Mouse (Mus musculus): ENCODE measurements around the gene Rgs9bp. TPM values are rescaled to one million over a fixed set of nuclear protein-coding genes. Genes with fewer than 3 reads are reported as not detected.
A peak's percentile ranks its signal among the peaks of the same experiment; 100 is the strongest.

Gene Rgs9bp
- 0.05 and 0.11 TPM in 2 replicates for polyA plus RNA-seq (2015; fragmentation: Nextera tagmentation; extraction: Ambion mirVana)

GRCm38 (mm10) chr7:35585191-35586054 lies at the start of gene Rgs9bp:
Gene Rgs9bp, minus strand, starts transcription at chr7:35585582.
- peak within 1 kb of the TSS; percentile 52 for H3K9ac ChIP-seq (ENCODE audit: low read depth, low read length)
- TF ChIP-seq CTCF (IDR thresholded peaks at IDR 0.05; ENCODE audit: low read depth): no peak
- peak; percentile 78 for ATAC-seq (replicated peaks; ENCODE audit: low FRiP score, low read depth)
- H3K4me1 ChIP-seq (replicated peaks; ENCODE audit: insufficient read depth, low read length): 0 out of 2 replicates have a peak, but pooled peaks cover 4% of the 10 kb centered on the region
- H3K27me3 ChIP-seq (ENCODE audit: insufficient read depth, low read length): peaks cover 26% of the 10 kb centered on the region
- H3K36me3 ChIP-seq (ENCODE audit: insufficient read depth, low read length): no peaks in the 10 kb centered on the region
- no peaks in the 10 kb centered on the region for H3K9me3 ChIP-seq (replicated peaks; ENCODE audit: low read length)
- H3K27ac ChIP-seq: 0 out of 2 replicates have a peak within 1 kb of the TSS, but pooled peaks have one; percentile 32
- under 1% methylated on average over 45 of the region's 45 CpGs for WGBS
- peak; percentile 54 for DNase-seq (ENCODE audit: low spot score)
- peak within 1 kb of the TSS; percentile 72 for H3K4me3 ChIP-seq (replicated peaks; ENCODE audit: low read depth, low read length)
- peak within 1 kb of the TSS; percentile 88 for H3K4me2 ChIP-seq (ENCODE audit: low read length)

- no peak overlapping the region for H3K27ac ChIP-seq
- H3K4me3 ChIP-seq (replicated peaks; ENCODE audit: low read depth, low read length): no peak overlapping the region
- peak; percentile 77 for TF ChIP-seq CTCF (IDR thresholded peaks at IDR 0.05; ENCODE audit: low read depth)
- H3K4me1 ChIP-seq (replicated peaks; ENCODE audit: insufficient read depth, low read length): no peaks in the 10 kb centered on the region
- DNase-seq (ENCODE audit: low spot score) (peak; percentile 15), ATAC-seq (replicated peaks; ENCODE audit: low FRiP score, low read depth) (no peak)
- no peaks in the 10 kb centered on the region for H3K9me3 ChIP-seq (replicated peaks; ENCODE audit: low read length)
- WGBS: 80% methylated on average over 5 of the region's 5 CpGs
- peaks cover 43% of the 10 kb centered on the region for H3K36me3 ChIP-seq (ENCODE audit: insufficient read depth, low read length)
- no peak overlapping the region for H3K9ac ChIP-seq (ENCODE audit: low read depth, low read length)
- no peaks in the 10 kb centered on the region for H3K27me3 ChIP-seq (ENCODE audit: insufficient read depth, low read length)
- no peak overlapping the region for H3K4me2 ChIP-seq (ENCODE audit: low read length)
These were observed 43.1 kb upstream of the Rgs9bp start for GRCm38 (mm10) chr7:35628496-35628895.

GRCm38 (mm10) chr7:35627371-35627770 lies 42.0 kb upstream of the Rgs9bp start:
- no peak overlapping the region for H3K4me2 ChIP-seq (ENCODE audit: low read length)
- no peak for DNase-seq (ENCODE audit: low spot score)
- no peak overlapping the region for H3K4me3 ChIP-seq (replicated peaks; ENCODE audit: low read depth, low read length)
- H3K27ac ChIP-seq: no peak overlapping the region
- H3K9me3 ChIP-seq (replicated peaks; ENCODE audit: low read length): no peaks in the 10 kb centered on the region
- no peak for TF ChIP-seq CTCF (IDR thresholded peaks at IDR 0.05; ENCODE audit: low read depth)
- no peak for ATAC-seq (replicated peaks; ENCODE audit: low FRiP score, low read depth)
- H3K4me1 ChIP-seq (replicated peaks; ENCODE audit: insufficient read depth, low read length): no peaks in the 10 kb centered on the region
- WGBS: 72% methylated on average over 10 of the region's 10 CpGs
- H3K36me3 ChIP-seq (ENCODE audit: insufficient read depth, low read length): peaks cover 38% of the 10 kb centered on the region
- H3K27me3 ChIP-seq (ENCODE audit: insufficient read depth, low read length): no peaks in the 10 kb centered on the region
- H3K9ac ChIP-seq (ENCODE audit: low read depth, low read length): no peak overlapping the region

- ATAC-seq (replicated peaks; ENCODE audit: low FRiP score, low read depth) (no peak), DNase-seq (ENCODE audit: low spot score) (no peak)
- TF ChIP-seq CTCF (IDR thresholded peaks at IDR 0.05; ENCODE audit: low read depth): no peak
- peaks cover 39% of the 10 kb centered on the region for H3K36me3 ChIP-seq (ENCODE audit: insufficient read depth, low read length)
- H3K27me3 ChIP-seq (ENCODE audit: insufficient read depth, low read length): no peaks in the 10 kb centered on the region
- H3K9ac ChIP-seq (ENCODE audit: low read depth, low read length): no peak overlapping the region
- H3K4me1 ChIP-seq (replicated peaks; ENCODE audit: insufficient read depth, low read length): no peaks in the 10 kb centered on the region
- no peak overlapping the region for H3K27ac ChIP-seq
- H3K9me3 ChIP-seq (replicated peaks; ENCODE audit: low read length): no peaks in the 10 kb centered on the region
- 97% methylated on average over 5 of the region's 5 CpGs for WGBS
- H3K4me2 ChIP-seq (ENCODE audit: low read length): no peak overlapping the region
- no peak overlapping the region for H3K4me3 ChIP-seq (replicated peaks; ENCODE audit: low read depth, low read length)
These were observed 40.7 kb upstream of the Rgs9bp start for GRCm38 (mm10) chr7:35626038-35626437.

DNA sequence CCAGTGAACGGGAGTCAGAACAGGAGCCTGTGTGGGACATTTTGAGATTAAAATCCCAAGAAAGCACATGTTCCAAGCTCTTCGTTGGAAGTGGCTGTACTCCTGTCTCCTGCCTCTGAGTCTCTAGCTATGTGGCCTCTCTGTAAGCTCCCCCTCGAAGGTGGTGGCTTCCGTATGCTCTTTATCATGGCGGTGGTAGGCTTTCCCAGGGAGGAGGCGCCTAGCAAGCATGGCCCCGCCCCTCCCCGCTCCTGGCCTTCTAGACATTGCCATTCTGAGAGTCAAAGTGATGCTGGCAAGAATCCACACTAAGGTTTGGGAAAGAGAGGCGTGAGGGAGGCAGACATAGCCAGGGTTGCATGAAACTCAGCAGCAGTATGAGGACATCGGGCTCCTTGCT lies 37.2 kb upstream of the Rgs9bp start:
- no peak for ATAC-seq (replicated peaks; ENCODE audit: low FRiP score, low read depth)
- TF ChIP-seq CTCF (IDR thresholded peaks at IDR 0.05; ENCODE audit: low read depth): no peak

GRCm38 (mm10) chr7:35617513-35617912 lies 32.1 kb upstream of the Rgs9bp start:
- Histone ChIP-seq H3K36me3 (ENCODE audit: insufficient read depth, low read length) (0 out of 2 replicates have a peak, but pooled peaks cover 38% of the 10 kb centered on the region), H3K9me3 (replicated peaks; ENCODE audit: low read length) (no peaks in the 10 kb centered on the region), H3K27me3 (ENCODE audit: insufficient read depth, low read length) (no peaks in the 10 kb centered on the region), H3K27ac (no peak overlapping the region), H3K4me2 (ENCODE audit: low read length) (no peak overlapping the region), H3K9ac (ENCODE audit: low read depth, low read length) (no peak overlapping the region), H3K4me1 (replicated peaks; ENCODE audit: insufficient read depth, low read length) (no peaks in the 10 kb centered on the region), H3K4me3 (replicated peaks; ENCODE audit: low read depth, low read length) (no peak overlapping the region)
- DNase-seq (ENCODE audit: low spot score): no peak
- no peak for ATAC-seq (replicated peaks; ENCODE audit: low FRiP score, low read depth)
- 62% methylated on average over 4 of the region's 4 CpGs for WGBS
- no peak for TF ChIP-seq CTCF (IDR thresholded peaks at IDR 0.05; ENCODE audit: low read depth)

More for the DNA sequence above, 37.2 kb upstream of the Rgs9bp start:
- Histone ChIP-seq H3K4me2 (ENCODE audit: low read length) (no peak overlapping the region), H3K4me1 (replicated peaks; ENCODE audit: insufficient read depth, low read length) (no peaks in the 10 kb centered on the region), H3K27me3 (ENCODE audit: insufficient read depth, low read length) (no peaks in the 10 kb centered on the region), H3K36me3 (ENCODE audit: insufficient read depth, low read length) (peaks cover 38% of the 10 kb centered on the region), H3K4me3 (replicated peaks; ENCODE audit: low read depth, low read length) (no peak overlapping the region), H3K27ac (no peak overlapping the region), H3K9ac (ENCODE audit: low read depth, low read length) (no peak overlapping the region), H3K9me3 (replicated peaks; ENCODE audit: low read length) (no peaks in the 10 kb centered on the region)
- DNase-seq (ENCODE audit: low spot score): no peak
- WGBS: 91% methylated on average over 10 of the region's 10 CpGs
